Mouse (Mus musculus): ENCODE measurements around the gene Aicda. TPM values are rescaled to one million over a fixed set of nuclear protein-coding genes. Genes with fewer than 3 reads are reported as not detected.

Gene Aicda
- polyA plus RNA-seq, 1 experiment: not detected

DNA sequence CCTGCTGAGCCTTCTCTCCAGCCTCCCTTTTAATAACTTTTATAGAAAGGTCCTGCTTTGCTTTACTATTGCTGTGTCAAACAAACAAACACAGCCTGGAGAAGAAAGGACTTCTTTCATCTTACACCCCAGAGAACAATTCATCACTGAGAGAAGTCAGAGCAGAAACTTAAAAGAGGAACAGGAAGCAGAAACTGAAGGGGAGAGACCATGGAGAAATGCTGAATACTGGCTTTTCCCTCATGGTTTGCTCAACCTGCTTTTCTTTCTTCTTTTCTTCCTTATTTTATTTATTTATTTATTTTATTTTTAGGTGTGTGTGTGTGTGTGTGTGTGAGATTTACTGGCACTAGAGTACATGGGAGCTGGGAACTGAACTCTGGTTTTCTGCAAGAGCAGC, 50.7 kb downstream of the Aicda start:
- Histone ChIP-seq H3K4me1 (ENCODE audit: control insufficient read depth, insufficient read depth, low read length) (no peaks in the 10 kb centered on the region), H3K4me3 (replicated peaks; ENCODE audit: extremely low read depth, low read depth, low read length) (no peak overlapping the region)
- no peak for DNase-seq
- TF ChIP-seq CTCF (IDR thresholded peaks at IDR 0.05; ENCODE audit: insufficient read depth, low read length) (no peak), POLR2A (IDR thresholded peaks at IDR 0.05; ENCODE audit: borderline replicate concordance, extremely low read depth, low read depth, low read length) (no peak)

DNA sequence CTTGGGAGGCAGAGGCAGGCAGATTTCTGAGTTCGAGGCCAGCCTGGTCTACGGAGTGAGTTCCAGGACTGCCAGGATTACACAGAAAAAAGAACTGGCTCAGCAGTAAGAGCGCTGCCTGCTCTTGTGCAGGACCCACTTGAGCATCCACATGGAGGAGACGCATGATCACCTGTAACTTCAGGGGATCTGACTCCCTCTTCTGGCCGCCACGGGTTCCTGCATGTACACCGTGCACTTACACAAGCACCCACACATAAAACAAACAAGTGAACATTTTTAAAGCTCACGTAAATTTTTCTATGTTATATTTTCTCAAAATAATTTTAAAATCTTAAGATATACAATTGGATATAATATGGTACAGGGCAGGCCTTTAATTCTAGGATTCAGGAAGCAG, 51.9 kb downstream of the Aicda start:
- DNase-seq: no peak
- no peaks in the 10 kb centered on the region for H3K4me1 ChIP-seq (ENCODE audit: control insufficient read depth, insufficient read depth, low read length)
- TF ChIP-seq CTCF (IDR thresholded peaks at IDR 0.05; ENCODE audit: insufficient read depth, low read length) (peak; percentile 40), POLR2A (IDR thresholded peaks at IDR 0.05; ENCODE audit: borderline replicate concordance, extremely low read depth, low read depth, low read length) (no peak)
- H3K4me3 ChIP-seq (replicated peaks; ENCODE audit: extremely low read depth, low read depth, low read length): no peak overlapping the region
- 85% methylated on average over 8 of the region's 8 CpGs for WGBS

GRCm38 (mm10) chr6:122606661-122607060, 53.1 kb downstream of the Aicda start:
- no peak for TF ChIP-seq POLR2A (IDR thresholded peaks at IDR 0.05; ENCODE audit: borderline replicate concordance, extremely low read depth, low read depth, low read length)
- TF ChIP-seq CTCF (IDR thresholded peaks at IDR 0.05; ENCODE audit: insufficient read depth, low read length): no peak
- H3K4me3 ChIP-seq (replicated peaks; ENCODE audit: extremely low read depth, low read depth, low read length): no peak overlapping the region
- DNase-seq: no peak
- WGBS: 92% methylated on average over 11 of the region's 11 CpGs
- H3K4me1 ChIP-seq (ENCODE audit: control insufficient read depth, insufficient read depth, low read length): no peaks in the 10 kb centered on the region

DNA sequence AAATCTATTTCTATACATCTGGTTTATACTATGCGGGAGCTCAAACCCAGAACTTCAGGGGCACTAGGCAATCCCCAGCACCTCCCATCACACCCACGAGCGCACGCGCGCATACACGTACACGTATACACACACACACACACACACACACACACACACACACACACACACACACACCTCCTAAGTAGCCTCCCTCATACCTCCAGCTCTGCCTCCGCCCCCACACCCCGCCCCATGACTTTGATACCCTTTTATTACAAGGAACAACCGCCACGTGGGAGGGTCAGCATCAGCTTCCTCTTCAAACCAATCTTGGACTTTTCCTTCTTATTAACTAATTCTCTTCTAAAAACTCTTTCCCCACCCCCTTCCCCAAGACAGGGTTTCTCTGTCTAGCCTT, 54.1 kb downstream of the Aicda start:
- H3K4me3 ChIP-seq (replicated peaks; ENCODE audit: extremely low read depth, low read depth, low read length): no peak overlapping the region
- WGBS: 88% methylated on average over 10 of the region's 12 CpGs
- no peak for TF ChIP-seq POLR2A (IDR thresholded peaks at IDR 0.05; ENCODE audit: borderline replicate concordance, extremely low read depth, low read depth, low read length)
- no peak for TF ChIP-seq CTCF (IDR thresholded peaks at IDR 0.05; ENCODE audit: insufficient read depth, low read length)
- H3K4me1 ChIP-seq (ENCODE audit: control insufficient read depth, insufficient read depth, low read length): no peaks in the 10 kb centered on the region
- DNase-seq: no peak

DNA sequence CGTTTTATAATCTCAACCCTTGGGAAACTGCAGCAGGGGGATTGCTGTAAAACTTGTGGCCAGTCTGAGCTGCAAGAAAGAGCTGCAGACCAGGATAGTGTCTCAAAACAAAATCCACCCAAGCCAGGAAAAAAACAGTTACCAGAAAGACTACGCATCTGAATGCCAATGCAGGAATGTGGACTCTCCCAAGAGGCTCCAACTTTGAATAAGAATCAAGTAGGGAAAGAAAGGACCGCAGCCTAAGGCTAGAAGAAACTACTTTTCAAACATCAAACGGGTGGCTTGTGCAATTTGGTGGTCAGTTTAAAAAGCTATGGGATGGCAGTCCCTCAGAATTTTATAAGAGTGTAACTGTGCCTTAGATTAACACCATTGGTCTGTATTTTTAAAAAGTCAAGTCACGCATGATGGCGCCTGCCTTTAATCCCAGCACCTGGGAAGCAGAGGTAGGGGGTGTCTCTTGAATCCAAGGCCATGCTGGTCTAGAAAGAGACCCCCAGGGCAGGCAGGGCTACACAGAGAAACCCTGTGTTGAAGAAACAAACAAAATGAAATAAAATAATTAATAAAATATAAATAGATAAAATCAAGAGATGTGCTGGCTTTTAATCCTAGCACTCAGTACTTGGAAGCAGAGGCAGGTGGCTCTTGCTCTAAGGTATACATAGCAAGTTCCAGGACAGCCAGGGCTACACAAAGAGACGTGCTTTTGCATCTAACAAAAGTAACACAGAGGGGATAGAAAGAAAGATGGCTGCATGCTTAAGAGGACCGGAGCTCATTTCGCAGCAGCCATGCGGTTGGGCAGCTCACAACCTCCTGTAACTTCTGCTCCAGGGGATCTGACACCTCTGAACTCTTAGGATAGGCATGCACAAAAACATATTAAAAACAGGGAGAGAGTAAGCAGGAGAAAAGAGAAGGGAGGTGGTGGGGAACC, 55.1 kb downstream of the Aicda start:
- Histone ChIP-seq H3K4me1 (ENCODE audit: control insufficient read depth, insufficient read depth, low read length) (no peaks in the 10 kb centered on the region), H3K4me3 (replicated peaks; ENCODE audit: extremely low read depth, low read depth, low read length) (no peak overlapping the region)
- DNase-seq: no peak
- WGBS: 79% methylated on average over 10 of the region's 10 CpGs
- TF ChIP-seq POLR2A (IDR thresholded peaks at IDR 0.05; ENCODE audit: borderline replicate concordance, extremely low read depth, low read depth, low read length) (no peak), CTCF (IDR thresholded peaks at IDR 0.05; ENCODE audit: insufficient read depth, low read length) (no peak)

- H3K4me3 ChIP-seq (replicated peaks; ENCODE audit: extremely low read depth, low read depth, low read length): no peak overlapping the region
- H3K4me1 ChIP-seq (ENCODE audit: control insufficient read depth, insufficient read depth, low read length): no peaks in the 10 kb centered on the region
- WGBS: 41% methylated on average over 9 of the region's 9 CpGs
- no peak for TF ChIP-seq POLR2A (IDR thresholded peaks at IDR 0.05; ENCODE audit: borderline replicate concordance, extremely low read depth, low read depth, low read length)
- DNase-seq: no peak
These were observed 55.8 kb downstream of the Aicda start for GRCm38 (mm10) chr6:122609377-122609728.

DNA sequence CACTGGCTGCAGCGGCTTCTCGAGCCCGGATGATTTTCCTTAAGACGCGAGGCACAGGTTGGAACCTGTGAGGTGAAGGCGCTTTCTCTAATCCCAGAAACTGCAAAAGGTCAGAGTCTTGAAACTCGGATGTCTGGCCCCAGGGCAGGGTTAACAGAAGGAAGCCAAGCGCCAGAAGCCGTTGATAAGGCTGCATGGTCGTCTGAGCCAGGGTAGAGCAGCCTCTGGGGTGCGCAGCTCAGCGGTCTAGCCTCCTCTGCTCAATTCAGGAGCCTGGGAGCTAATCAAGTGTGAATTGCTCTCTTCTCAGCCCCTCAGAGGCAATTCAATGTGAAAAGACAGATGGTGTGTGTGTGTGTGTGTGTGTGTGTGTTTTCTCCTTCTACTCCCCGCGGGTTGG, 56.2 kb downstream of the Aicda start, which contains the start of gene Gdf3:
TSS of gene Gdf3 (minus strand) at position 317 of the 400 bp plus-strand sequence.
- no peak for TF ChIP-seq CTCF (IDR thresholded peaks at IDR 0.05; ENCODE audit: insufficient read depth, low read length)
- TF ChIP-seq POLR2A (IDR thresholded peaks at IDR 0.05; ENCODE audit: borderline replicate concordance, extremely low read depth, low read depth, low read length): no peak
- 44% methylated on average over 14 of the region's 14 CpGs for WGBS

DNA sequence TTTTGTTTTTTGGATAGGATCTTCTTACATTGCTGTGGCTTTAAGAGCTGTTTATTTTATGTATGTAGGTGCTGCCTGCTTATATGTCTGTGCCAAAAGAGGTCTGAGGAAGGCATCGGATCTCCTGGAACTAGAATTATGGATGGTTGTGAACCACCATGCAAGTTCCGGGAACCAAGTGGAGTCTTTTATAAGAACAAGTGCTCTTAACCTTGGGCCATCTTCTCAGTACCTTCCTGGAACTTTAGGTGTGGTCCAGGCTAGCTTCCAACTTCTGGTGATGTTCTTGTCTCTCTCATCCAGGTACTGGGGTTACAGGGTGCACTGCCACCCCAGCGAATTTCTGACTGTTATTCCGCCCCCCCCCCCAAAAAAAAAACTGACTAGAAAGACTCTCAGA, 58.8 kb downstream of the Aicda start:
- 66% methylated on average over 4 of the region's 4 CpGs for WGBS
- no peak for TF ChIP-seq CTCF (IDR thresholded peaks at IDR 0.05; ENCODE audit: insufficient read depth, low read length)
- TF ChIP-seq POLR2A (IDR thresholded peaks at IDR 0.05; ENCODE audit: borderline replicate concordance, extremely low read depth, low read depth, low read length): no peak
- no peak for DNase-seq
- no peaks in the 10 kb centered on the region for H3K4me1 ChIP-seq (ENCODE audit: control insufficient read depth, insufficient read depth, low read length)
- H3K4me3 ChIP-seq (replicated peaks; ENCODE audit: extremely low read depth, low read depth, low read length): no peak overlapping the region

More for the DNA sequence above, 56.2 kb downstream of the Aicda start, which contains the start of gene Gdf3:
- Histone ChIP-seq H3K4me3 (replicated peaks; ENCODE audit: extremely low read depth, low read depth, low read length) (no peak within 1 kb of the TSS), H3K4me1 (ENCODE audit: control insufficient read depth, insufficient read depth, low read length) (no peaks in the 10 kb centered on the region)
- DNase-seq: no peak

Other genes starting within 250 kb of the Aicda start
- 49.8 and 79.0 TPM in 2 replicates for gene M6pr, start 245.1 kb upstream of the Aicda start, polyA plus RNA-seq (2012; rRNA removed)
- gene Phc1, start 213.2 kb upstream of the Aicda start, polyA plus RNA-seq (2012; rRNA removed): 37.6 and 45.1 TPM in 2 replicates
- gene Rimklb, start 55.0 kb upstream of the Aicda start, polyA plus RNA-seq (2012; rRNA removed): 0.33 and 0.42 TPM in 2 replicates
- gene Mfap5, start 48.0 kb upstream of the Aicda start, polyA plus RNA-seq (2012; rRNA removed): 126 and 131 TPM in 2 replicates
- 13.5 and 23.2 TPM in 2 replicates for gene Apobec1, start 48.6 kb downstream of the Aicda start, polyA plus RNA-seq (2012; rRNA removed)
- gene Gdf3, start 56.3 kb downstream of the Aicda start, polyA plus RNA-seq (2012; rRNA removed): not detected in 2 replicates
- not detected in 2 replicates for gene Dppa3, start 72.6 kb downstream of the Aicda start, polyA plus RNA-seq (2012; rRNA removed)
- 0.09 and 0.28 TPM in 2 replicates for gene Nanog, start 153.7 kb downstream of the Aicda start, polyA plus RNA-seq (2012; rRNA removed)
- gene Slc2a3, start 247.8 kb downstream of the Aicda start, polyA plus RNA-seq (2012; rRNA removed): 2.6 and 7.4 TPM in 2 replicates

All from lung, adult 2 months (tissue).